Mouse (Mus musculus): Measurements from ENCODE around the gene Runx1. TPM values are rescaled to one million over a fixed set of nuclear protein-coding genes. Genes with fewer than 3 reads are reported as not detected.

Gene Runx1
- polyA plus RNA-seq, 1 experiment: 0.62 TPM

GRCm38 (mm10) chr16:92651256-92651655 is 174.7 kb downstream of the Runx1 start:
- H3K4me3 ChIP-seq (ENCODE audit: control insufficient read depth, low read depth, low read length): no peak overlapping the region
- no peak overlapping the region for H3K27ac ChIP-seq (ENCODE audit: control insufficient read depth, insufficient read depth, low read depth, low read length)
- H3K36me3 ChIP-seq (ENCODE audit: control insufficient read depth, insufficient read depth, low read length): no peaks in the 10 kb centered on the region
- TF ChIP-seq POLR2A (IDR thresholded peaks at IDR 0.05; ENCODE audit: control insufficient read depth, low read depth, low read length): no peak
- TF ChIP-seq CTCF (IDR thresholded peaks at IDR 0.05; ENCODE audit: control insufficient read depth, insufficient read depth, insufficient replicate concordance, low read depth, low read length): no peak
- no peaks in the 10 kb centered on the region for H3K27me3 ChIP-seq (ENCODE audit: control insufficient read depth, insufficient read depth, low read length)
- peaks cover 3% of the 10 kb centered on the region for H3K4me1 ChIP-seq (ENCODE audit: control insufficient read depth, insufficient read depth, low read length)

- Histone ChIP-seq H3K4me3 (ENCODE audit: control insufficient read depth, low read depth, low read length) (no peak overlapping the region), H3K27ac (ENCODE audit: control insufficient read depth, insufficient read depth, low read depth, low read length) (no peak overlapping the region), H3K36me3 (ENCODE audit: control insufficient read depth, insufficient read depth, low read length) (no peaks in the 10 kb centered on the region), H3K27me3 (ENCODE audit: control insufficient read depth, insufficient read depth, low read length) (no peaks in the 10 kb centered on the region), H3K4me1 (ENCODE audit: control insufficient read depth, insufficient read depth, low read length) (peaks cover 11% of the 10 kb centered on the region)
- no peak for TF ChIP-seq POLR2A (IDR thresholded peaks at IDR 0.05; ENCODE audit: control insufficient read depth, low read depth, low read length)
- no peak for TF ChIP-seq CTCF (IDR thresholded peaks at IDR 0.05; ENCODE audit: control insufficient read depth, insufficient read depth, insufficient replicate concordance, low read depth, low read length)
Observed at GRCm38 (mm10) chr16:92646153-92646552, 179.8 kb downstream of the Runx1 start.

- peaks cover 11% of the 10 kb centered on the region for H3K4me1 ChIP-seq (ENCODE audit: control insufficient read depth, insufficient read depth, low read length)
Observed at GRCm38 (mm10) chr16:92645423-92646115, 180.4 kb downstream of the Runx1 start.

GRCm38 (mm10) chr16:92644718-92645422 is 181.1 kb downstream of the Runx1 start:
- Histone ChIP-seq H3K4me1 (ENCODE audit: control insufficient read depth, insufficient read depth, low read length) (peaks cover 11% of the 10 kb centered on the region), H3K4me3 (ENCODE audit: control insufficient read depth, low read depth, low read length) (no peak overlapping the region), H3K36me3 (ENCODE audit: control insufficient read depth, insufficient read depth, low read length) (no peaks in the 10 kb centered on the region), H3K27ac (ENCODE audit: control insufficient read depth, insufficient read depth, low read depth, low read length) (no peak overlapping the region), H3K27me3 (ENCODE audit: control insufficient read depth, insufficient read depth, low read length) (no peaks in the 10 kb centered on the region)
- no peak for TF ChIP-seq CTCF (IDR thresholded peaks at IDR 0.05; ENCODE audit: control insufficient read depth, insufficient read depth, insufficient replicate concordance, low read depth, low read length)
- no peak for TF ChIP-seq POLR2A (IDR thresholded peaks at IDR 0.05; ENCODE audit: control insufficient read depth, low read depth, low read length)

More at GRCm38 (mm10) chr16:92645423-92646115, 180.4 kb downstream of the Runx1 start:
- no peak overlapping the region for H3K27ac ChIP-seq (ENCODE audit: control insufficient read depth, insufficient read depth, low read depth, low read length)
- no peaks in the 10 kb centered on the region for H3K27me3 ChIP-seq (ENCODE audit: control insufficient read depth, insufficient read depth, low read length)
- no peak for TF ChIP-seq CTCF (IDR thresholded peaks at IDR 0.05; ENCODE audit: control insufficient read depth, insufficient read depth, insufficient replicate concordance, low read depth, low read length)
- TF ChIP-seq POLR2A (IDR thresholded peaks at IDR 0.05; ENCODE audit: control insufficient read depth, low read depth, low read length): no peak
- H3K36me3 ChIP-seq (ENCODE audit: control insufficient read depth, insufficient read depth, low read length): no peaks in the 10 kb centered on the region
- no peak overlapping the region for H3K4me3 ChIP-seq (ENCODE audit: control insufficient read depth, low read depth, low read length)

- no peaks in the 10 kb centered on the region for H3K27me3 ChIP-seq (ENCODE audit: control insufficient read depth, insufficient read depth, low read length)
- H3K4me3 ChIP-seq (ENCODE audit: control insufficient read depth, low read depth, low read length): no peak overlapping the region
- no peak for TF ChIP-seq POLR2A (IDR thresholded peaks at IDR 0.05; ENCODE audit: control insufficient read depth, low read depth, low read length)
- no peak for TF ChIP-seq CTCF (IDR thresholded peaks at IDR 0.05; ENCODE audit: control insufficient read depth, insufficient read depth, insufficient replicate concordance, low read depth, low read length)
- no peaks in the 10 kb centered on the region for H3K36me3 ChIP-seq (ENCODE audit: control insufficient read depth, insufficient read depth, low read length)
- H3K4me1 ChIP-seq (ENCODE audit: control insufficient read depth, insufficient read depth, low read length): peaks cover 11% of the 10 kb centered on the region
- no peak overlapping the region for H3K27ac ChIP-seq (ENCODE audit: control insufficient read depth, insufficient read depth, low read depth, low read length)
Observed at GRCm38 (mm10) chr16:92644315-92644714, 181.6 kb downstream of the Runx1 start.

GRCm38 (mm10) chr16:92642283-92642682 is 183.7 kb downstream of the Runx1 start:
- no peak for TF ChIP-seq POLR2A (IDR thresholded peaks at IDR 0.05; ENCODE audit: control insufficient read depth, low read depth, low read length)
- no peak for TF ChIP-seq CTCF (IDR thresholded peaks at IDR 0.05; ENCODE audit: control insufficient read depth, insufficient read depth, insufficient replicate concordance, low read depth, low read length)
- Histone ChIP-seq H3K36me3 (ENCODE audit: control insufficient read depth, insufficient read depth, low read length) (no peaks in the 10 kb centered on the region), H3K4me1 (ENCODE audit: control insufficient read depth, insufficient read depth, low read length) (peaks cover 11% of the 10 kb centered on the region), H3K27ac (ENCODE audit: control insufficient read depth, insufficient read depth, low read depth, low read length) (no peak overlapping the region), H3K4me3 (ENCODE audit: control insufficient read depth, low read depth, low read length) (no peak overlapping the region), H3K27me3 (ENCODE audit: control insufficient read depth, insufficient read depth, low read length) (no peaks in the 10 kb centered on the region)

GRCm38 (mm10) chr16:92641053-92641452 is 184.9 kb downstream of the Runx1 start:
- no peak overlapping the region for H3K4me3 ChIP-seq (ENCODE audit: control insufficient read depth, low read depth, low read length)
- no peaks in the 10 kb centered on the region for H3K27me3 ChIP-seq (ENCODE audit: control insufficient read depth, insufficient read depth, low read length)
- H3K27ac ChIP-seq (ENCODE audit: control insufficient read depth, insufficient read depth, low read depth, low read length): no peak overlapping the region
- H3K4me1 ChIP-seq (ENCODE audit: control insufficient read depth, insufficient read depth, low read length): peaks cover 11% of the 10 kb centered on the region
- TF ChIP-seq CTCF (IDR thresholded peaks at IDR 0.05; ENCODE audit: control insufficient read depth, insufficient read depth, insufficient replicate concordance, low read depth, low read length) (no peak), POLR2A (IDR thresholded peaks at IDR 0.05; ENCODE audit: control insufficient read depth, low read depth, low read length) (no peak)
- H3K36me3 ChIP-seq (ENCODE audit: control insufficient read depth, insufficient read depth, low read length): no peaks in the 10 kb centered on the region
